Mouse (Mus musculus) stomach, embryonic 16.5 days (tissue): Measurements from ENCODE around the gene Fbxw21. TPM values are rescaled to one million over a fixed set of nuclear protein-coding genes. Genes with fewer than 3 reads are reported as not detected.

Experiments used
- ATAC-seq: fragments of 200-750 bp; cut with Nextera tagmentation; 2 replicates; pipeline ENCODE4 v1.8.0; 2017; ENCODE audit warnings: moderate number of reproducible peaks, moderate TSS enrichment; ENCODE audit not compliant: insufficient read depth, low FRiP score
- H3K27ac ChIP-seq: fragments of 300-500 bp; sonication (generic); 2 replicates; pipeline ENCODE4 v1.5.1; 2014; ENCODE audit warnings: low read length
- H3K27me3 ChIP-seq: fragments of 300-500 bp; sonication (generic); 2 replicates; pipeline ENCODE4 v1.6.1; 2014; ENCODE audit warnings: low read length, control low read depth, mixed read lengths; ENCODE audit not compliant: control insufficient read depth, insufficient read depth
- H3K36me3 ChIP-seq: fragments of 300-500 bp; sonication (generic); 2 replicates; pipeline ENCODE4 v1.6.1; 2014; ENCODE audit warnings: low read length; ENCODE audit not compliant: control insufficient read depth, insufficient read depth
- H3K4me1 ChIP-seq: fragments of 300-500 bp; sonication (generic); 2 replicates; pipeline ENCODE4 v1.6.1; 2014; ENCODE audit warnings: low read length, control low read depth, mixed read lengths; ENCODE audit not compliant: control insufficient read depth, insufficient read depth
- H3K4me2 ChIP-seq: fragments of 300-500 bp; sonication (generic); 2 replicates; pipeline ENCODE4 v1.6.1; 2014; ENCODE audit warnings: low read depth, low read length, mixed read lengths
- H3K4me3 ChIP-seq: fragments of 300-500 bp; sonication (generic); replicated peaks from 2 replicates; pipeline ENCODE4 v1.5.1; 2014; ENCODE audit warnings: mild to moderate bottlenecking, low read length
- H3K9ac ChIP-seq: fragments of 300-500 bp; sonication (generic); 2 replicates; pipeline ENCODE4 v1.6.1; 2014; ENCODE audit warnings: low read length
- H3K9me3 ChIP-seq: fragments of 300-500 bp; sonication (generic); replicated peaks from 2 replicates; pipeline ENCODE4 v1.6.1; 2016; ENCODE audit warnings: low read length, control low read depth; ENCODE audit not compliant: control insufficient read depth
- WGBS: fragments of 180-500 bp; shearing (Covaris S2); extraction: QIAGEN DNeasy Blood & Tissue Kit; methylation state at CpG from one replicate; pipeline ENCODE4 v1.1.7; 2014; 5-methylcytosine and 5-hydroxymethylcytosine counted together
- polyA plus RNA-seq: library from polyadenylated mRNA; unstranded; fragments of >200 nt; fragmentation: Nextera tagmentation; extraction: Ambion mirVana; gene quantifications from 2 replicates; pipeline ENCODE4 v1.2.1, GENCODE M21; 2015

Fbxw21 gene
- polyA plus RNA-seq, 1 experiment from 2014 or later, result not detected

- Histone ChIP-seq H3K36me3 (no peaks in the 10 kb centered on the region), H3K4me1 (no peaks in the 10 kb centered on the region), H3K4me3 (no peak overlapping the region), H3K27me3 (no peaks in the 10 kb centered on the region), H3K9ac (no peak overlapping the region), H3K4me2 (no peak overlapping the region), H3K9me3 (no peaks in the 10 kb centered on the region), H3K27ac (no peak overlapping the region)
- 61% methylated on average over 3 of the region's 3 CpGs for WGBS
- no peak for ATAC-seq
Measured at GRCm38 (mm10) chr9:109128211-109128610, 33.6 kb downstream of the Fbxw21 start.

GRCm38 (mm10) chr9:109127076-109127475 lies 34.8 kb downstream of the Fbxw21 start:
- ATAC-seq, result no peak
- H3K4me1 ChIP-seq, result no peaks in the 10 kb centered on the region
- no peaks in the 10 kb centered on the region for H3K36me3 ChIP-seq
- H3K27ac ChIP-seq, result no peak overlapping the region
- WGBS, result 78% methylated on average over 4 of the region's 4 CpGs
- no peaks in the 10 kb centered on the region for H3K9me3 ChIP-seq
- H3K9ac ChIP-seq, result no peak overlapping the region
- H3K4me3 ChIP-seq, result no peak overlapping the region
- H3K4me2 ChIP-seq, result no peak overlapping the region
- no peaks in the 10 kb centered on the region for H3K27me3 ChIP-seq

- H3K27ac ChIP-seq, result no peak overlapping the region
- no peaks in the 10 kb centered on the region for H3K9me3 ChIP-seq
- no peak overlapping the region for H3K4me3 ChIP-seq
- no peaks in the 10 kb centered on the region for H3K36me3 ChIP-seq
- WGBS, result 55% methylated on average over 3 of the region's 3 CpGs
- no peaks in the 10 kb centered on the region for H3K4me1 ChIP-seq
- no peak overlapping the region for H3K4me2 ChIP-seq
- H3K27me3 ChIP-seq, result no peaks in the 10 kb centered on the region
- no peak for ATAC-seq
- H3K9ac ChIP-seq, result no peak overlapping the region
Measured at GRCm38 (mm10) chr9:109125481-109125880, 36.4 kb downstream of the Fbxw21 start.

- no peak overlapping the region for H3K4me3 ChIP-seq
- H3K9me3 ChIP-seq, result no peaks in the 10 kb centered on the region
- no peak overlapping the region for H3K9ac ChIP-seq
- no peak overlapping the region for H3K27ac ChIP-seq
- no peak for ATAC-seq
- 58% methylated on average over 2 of the region's 2 CpGs for WGBS
- no peaks in the 10 kb centered on the region for H3K27me3 ChIP-seq
- H3K4me1 ChIP-seq, result no peaks in the 10 kb centered on the region
- H3K4me2 ChIP-seq, result no peak overlapping the region
- no peaks in the 10 kb centered on the region for H3K36me3 ChIP-seq
Measured at GRCm38 (mm10) chr9:109125043-109125442, 36.8 kb downstream of the Fbxw21 start.

GRCm38 (mm10) chr9:109124164-109124563 lies 37.7 kb downstream of the Fbxw21 start:
- H3K9ac ChIP-seq, result no peak overlapping the region
- no peak overlapping the region for H3K4me3 ChIP-seq
- WGBS, result 80% methylated on average over 3 of the region's 3 CpGs
- no peaks in the 10 kb centered on the region for H3K36me3 ChIP-seq
- no peak overlapping the region for H3K4me2 ChIP-seq
- no peak overlapping the region for H3K27ac ChIP-seq
- no peaks in the 10 kb centered on the region for H3K27me3 ChIP-seq
- no peaks in the 10 kb centered on the region for H3K4me1 ChIP-seq
- ATAC-seq, result no peak
- no peaks in the 10 kb centered on the region for H3K9me3 ChIP-seq

GRCm38 (mm10) chr9:109123266-109123665 lies 38.6 kb downstream of the Fbxw21 start:
- no peak overlapping the region for H3K4me3 ChIP-seq
- no peaks in the 10 kb centered on the region for H3K27me3 ChIP-seq
- H3K4me2 ChIP-seq, result no peak overlapping the region
- no peak overlapping the region for H3K27ac ChIP-seq
- H3K36me3 ChIP-seq, result no peaks in the 10 kb centered on the region
- no peaks in the 10 kb centered on the region for H3K9me3 ChIP-seq
- H3K9ac ChIP-seq, result no peak overlapping the region
- ATAC-seq, result no peak
- WGBS, result 40% methylated on average over 6 of the region's 6 CpGs
- no peaks in the 10 kb centered on the region for H3K4me1 ChIP-seq

- ATAC-seq, result no peak
- H3K9me3 ChIP-seq, result no peaks in the 10 kb centered on the region
- 0 out of 2 replicates have a peak, but pooled peaks cover 4% of the 10 kb centered on the region for H3K36me3 ChIP-seq
- WGBS, result 39% methylated on average over 2 of the region's 2 CpGs
- H3K27ac ChIP-seq, result no peak overlapping the region
- no peak overlapping the region for H3K9ac ChIP-seq
- no peak overlapping the region for H3K4me2 ChIP-seq
- no peak overlapping the region for H3K4me3 ChIP-seq
- H3K4me1 ChIP-seq, result no peaks in the 10 kb centered on the region
- no peaks in the 10 kb centered on the region for H3K27me3 ChIP-seq
Measured at GRCm38 (mm10) chr9:109122553-109123085, 39.2 kb downstream of the Fbxw21 start.

GRCm38 (mm10) chr9:109120956-109121355 lies 40.9 kb downstream of the Fbxw21 start:
- no peak overlapping the region for H3K27ac ChIP-seq
- H3K36me3 ChIP-seq, result 0 out of 2 replicates have a peak, but pooled peaks cover 4% of the 10 kb centered on the region
- H3K9me3 ChIP-seq, result no peaks in the 10 kb centered on the region
- ATAC-seq, result no peak
- 81% methylated on average over 6 of the region's 6 CpGs for WGBS
- no peaks in the 10 kb centered on the region for H3K4me1 ChIP-seq
- no peaks in the 10 kb centered on the region for H3K27me3 ChIP-seq
- no peak overlapping the region for H3K9ac ChIP-seq
- H3K4me2 ChIP-seq, result no peak overlapping the region
- H3K4me3 ChIP-seq, result no peak overlapping the region

GRCm38 (mm10) chr9:109119571-109119970 lies 42.3 kb downstream of the Fbxw21 start:
- ATAC-seq, result peak; percentile 72; the same call in 1 of the 2 replicates
- no peaks in the 10 kb centered on the region for H3K9me3 ChIP-seq
- H3K4me2 ChIP-seq, result no peak overlapping the region
- 76% methylated on average over 9 of the region's 9 CpGs for WGBS
- H3K27me3 ChIP-seq, result no peaks in the 10 kb centered on the region
- H3K4me1 ChIP-seq, result no peaks in the 10 kb centered on the region
- H3K27ac ChIP-seq, result peak overlapping the region; percentile 82
- peaks cover 11% of the 10 kb centered on the region; the same call in 1 of the 2 replicates for H3K36me3 ChIP-seq
- no peak overlapping the region for H3K4me3 ChIP-seq
- H3K9ac ChIP-seq, result no peak overlapping the region
